Mouse (Mus musculus): ENCODE results near the gene Mga.

Mga gene

GRCm38 (mm10) chr2:120001956-120002355 lies 104.9 kb downstream of the Mga start:
- CTCF ChIA-PET = interaction anchor here in 3 of 4 experiments (0.6 to 1.1 kb wide), 7 partner anchors 20 to 1071 kb away, joined by 3 to 15 read pairs (median 6); no protein-coding TSS in a partner anchor
- POLR2A ChIA-PET = interaction anchor here in 3 of 4 experiments (0.6 to 1.7 kb wide), 12 partner anchors 8 to 348 kb away, joined by 3 to 6 read pairs (median 3); partner anchors contain the start of gene Mga (in 1 of the 3)

GRCm38 (mm10) chr2:120003970-120004369 lies 106.9 kb downstream of the Mga start:
- CTCF ChIA-PET = no interaction called here

GRCm38 (mm10) chr2:120006696-120007095 lies 109.7 kb downstream of the Mga start:
- CTCF ChIA-PET = interaction anchor here (1.1 to 1.7 kb wide), 4 partner anchors 20 to 121 kb away, joined by 3 to 5 read pairs (median 4); no protein-coding TSS in a partner anchor
- POLR2A ChIA-PET = interaction anchor here in 1 of 4 experiments (2.0 to 2.3 kb wide), 2 partner anchors 8 to 20 kb away, joined by 6 to 13 read pairs; no protein-coding TSS in a partner anchor

More at GRCm38 (mm10) chr2:120003970-120004369, 106.9 kb downstream of the Mga start:
- POLR2A ChIA-PET = interaction anchor here in 1 of 4 experiments (0.9 kb wide), 1 partner anchor 14 kb away, joined by 3 read pairs; no protein-coding TSS in a partner anchor

- CTCF ChIA-PET = no interaction called here
- POLR2A ChIA-PET = interaction anchor here in 1 of 4 experiments (0.5 kb wide), 1 partner anchor 531 kb away, joined by 3 read pairs; no protein-coding TSS in a partner anchor
Measured at GRCm38 (mm10) chr2:120007680-120008210, 110.7 kb downstream of the Mga start.

GRCm38 (mm10) chr2:120008672-120009071 lies 111.6 kb downstream of the Mga start:
- ChIA-PET CTCF (interaction anchor here in 2 of 4 experiments (0.6 to 1.1 kb wide), 3 partner anchors 8 to 561 kb away, joined by 3 to 4 read pairs (median 3); no protein-coding TSS in a partner anchor), POLR2A (interaction anchor here in 2 of 4 experiments (0.6 to 4.9 kb wide), 4 partner anchors 12 to 202 kb away, joined by 3 to 33 read pairs (median 3); partner anchors contain the start of gene Mapkbp1 (in 1 of the 2))

- ChIA-PET POLR2A (interaction anchor here in 3 of 4 experiments (0.6 to 4.9 kb wide), 12 partner anchors 9 to 543 kb away, joined by 3 to 33 read pairs (median 3); partner anchors contain the start of gene Mapkbp1 (in 2 of the 3)), CTCF (interaction anchor here (0.6 to 4.5 kb wide), 28 partner anchors 9 to 208 kb away, joined by 3 to 31 read pairs (median 4); partner anchors contain the start of gene Mapkbp1 (in 2 of the 4))
Measured at GRCm38 (mm10) chr2:120011462-120012200, 114.6 kb downstream of the Mga start.

GRCm38 (mm10) chr2:120012924-120013323 lies 115.9 kb downstream of the Mga start:
- ChIA-PET POLR2A (interaction anchor here in 1 of 4 experiments (0.7 to 4.9 kb wide), 4 partner anchors 22 to 48 kb away, joined by 3 to 33 read pairs (median 4); partner anchors contain the start of gene Mapkbp1), CTCF (interaction anchor here in 1 of 4 experiments (4.5 kb wide), 1 partner anchor 41 kb away, joined by 31 read pairs; the partner anchor contains the start of gene Mapkbp1)

- ChIA-PET POLR2A (interaction anchor here in 1 of 4 experiments (0.8 to 2.8 kb wide), 4 partner anchors 8 to 28 kb away, joined by 3 to 13 read pairs (median 6); partner anchors contain the start of genes Gm28042 and Jmjd7), CTCF (interaction anchor here in 2 of 4 experiments (0.6 to 1.7 kb wide), 3 partner anchors 54 to 152 kb away, joined by 3 read pairs; no protein-coding TSS in a partner anchor)
Measured at GRCm38 (mm10) chr2:120013831-120014486, 116.9 kb downstream of the Mga start.

- POLR2A ChIA-PET = interaction anchor here in 2 of 4 experiments (0.6 to 2.8 kb wide), 8 partner anchors 9 to 81 kb away, joined by 3 to 13 read pairs (median 5); partner anchors contain the start of genes Gm28042 (in 2 of the 2) and Jmjd7 (in 2 of the 2)
- CTCF ChIA-PET = interaction anchor here in 2 of 4 experiments (1.0 to 1.7 kb wide), 4 partner anchors 52 to 263 kb away, joined by 3 to 4 read pairs (median 3); no protein-coding TSS in a partner anchor
Measured at GRCm38 (mm10) chr2:120015882-120016281, 118.9 kb downstream of the Mga start.

- ChIA-PET CTCF (interaction anchor here in 2 of 4 experiments (0.6 to 1.6 kb wide), 2 partner anchors 51 to 57 kb away, joined by 3 to 5 read pairs; no protein-coding TSS in a partner anchor), POLR2A (interaction anchor here in 3 of 4 experiments (0.6 to 2.2 kb wide), 9 partner anchors 10 to 224 kb away, joined by 3 to 12 read pairs (median 3); partner anchors contain the start of genes Gm28042 (in 2 of the 3), Jmjd7 (in 2 of the 3) and Mapkbp1 (in 1 of the 3))
Measured at GRCm38 (mm10) chr2:120017599-120017998, 120.6 kb downstream of the Mga start.
